Mouse (Mus musculus) liver, postnatal 0 days (tissue): ENCODE results near the gene Ccser1. TPM values are rescaled to one million over a fixed set of nuclear protein-coding genes. Genes with fewer than 3 reads are reported as not detected.

Experiments
- ATAC-seq: fragments of 200-750 bp; cut with Nextera tagmentation; 2 replicates; pipeline ENCODE4 v1.8.0; 2017; ENCODE audit warnings: mild to moderate bottlenecking, moderate library complexity
- DNase-seq: peaks from one replicate; pipeline ENCODE4 v3.0.0-alpha.2; 2016
- H3K27ac ChIP-seq: fragments of 300-500 bp; sonication (generic); 2 replicates; pipeline ENCODE4 v1.5.1; 2014; ENCODE audit warnings: antibody characterized with exemption, moderate library complexity, mild to moderate bottlenecking, low read depth
- H3K27me3 ChIP-seq: fragments of 300-500 bp; sonication (generic); 2 replicates; pipeline ENCODE4 v1.6.1; 2014; ENCODE audit warnings: low read length, control low read depth, mixed read lengths; ENCODE audit not compliant: insufficient read depth
- H3K36me3 ChIP-seq: fragments of 300-500 bp; sonication (generic); replicated peaks from 2 replicates; pipeline ENCODE4 v1.6.1; 2014; ENCODE audit warnings: mild to moderate bottlenecking, control low read depth, low read length, moderate library complexity, mixed read lengths; ENCODE audit not compliant: insufficient read depth
- H3K4me1 ChIP-seq: fragments of 300-500 bp; sonication (generic); 2 replicates; pipeline ENCODE4 v1.6.1; 2014; ENCODE audit warnings: antibody characterized with exemption, mild to moderate bottlenecking, control low read depth; ENCODE audit not compliant: insufficient read depth
- H3K4me2 ChIP-seq: fragments of 300-500 bp; sonication (generic); 2 replicates; pipeline ENCODE4 v1.6.1; 2014; ENCODE audit warnings: low read depth, mild to moderate bottlenecking, low read length, moderate library complexity, mixed read lengths
- H3K4me3 ChIP-seq: fragments of 300-500 bp; sonication (generic); 2 replicates; pipeline ENCODE4 v1.5.1; 2014; ENCODE audit warnings: low read depth, low read length
- H3K9ac ChIP-seq: fragments of 300-500 bp; sonication (generic); replicated peaks from 2 replicates; pipeline ENCODE4 v1.6.1; 2014; ENCODE audit warnings: mild to moderate bottlenecking, moderate library complexity
- H3K9me3 ChIP-seq: fragments of 300-500 bp; sonication (generic); 2 replicates; pipeline ENCODE4 v1.6.1; 2016; ENCODE audit warnings: mild to moderate bottlenecking, control low read depth, low read length, mixed read lengths
- CTCF ChIP-seq: sonication (generic); IDR thresholded peaks from 2 replicates; pipeline ENCODE4 v1.5.1; 2016; ENCODE audit warnings: antibody characterized with exemption, low read depth
- EP300 ChIP-seq: IDR thresholded peaks from 2 replicates; pipeline ENCODE4 v1.6.1; 2016; ENCODE audit warnings: antibody characterized with exemption, low read depth, mild to moderate bottlenecking
- WGBS: fragments of 180-500 bp; shearing (Covaris S2); extraction: QIAGEN DNeasy Blood & Tissue Kit; methylation state at CpG from one replicate; pipeline ENCODE4 v1.1.7; 2014; ENCODE audit not compliant: insufficient replicate concordance; 5-methylcytosine and 5-hydroxymethylcytosine counted together
- polyA plus RNA-seq: library from polyadenylated mRNA; unstranded; fragments of >200 nt; fragmentation: Nextera tagmentation; extraction: Ambion mirVana; gene quantifications from 2 replicates; pipeline ENCODE4 v1.2.1, GENCODE M21; 2015

The Ccser1 gene
- polyA plus RNA-seq, 1 experiment from 2014 or later: 0.18 TPM

- TF ChIP-seq EP300 (no peak), CTCF (no peak)
- Histone ChIP-seq H3K27ac (no peak overlapping the region), H3K4me2 (no peak overlapping the region), H3K27me3 (no peaks in the 10 kb centered on the region), H3K9me3 (peaks cover 3% of the 10 kb centered on the region; the same call in 1 of the 2 replicates), H3K4me3 (no peak overlapping the region), H3K36me3 (no peaks in the 10 kb centered on the region), H3K9ac (no peak overlapping the region), H3K4me1 (no peaks in the 10 kb centered on the region)
- DNase-seq (no peak), ATAC-seq (no peak)
- WGBS: 75% methylated on average over 8 of the region's 8 CpGs
These were observed 587.0 kb downstream of the Ccser1 start for GRCm38 (mm10) chr6:61767151-61767550.

GRCm38 (mm10) chr6:61786706-61787105, 606.6 kb downstream of the Ccser1 start:
- Histone ChIP-seq H3K27ac (no peak overlapping the region), H3K4me2 (no peak overlapping the region), H3K9ac (no peak overlapping the region), H3K27me3 (no peaks in the 10 kb centered on the region), H3K4me3 (no peak overlapping the region), H3K9me3 (no peaks in the 10 kb centered on the region), H3K4me1 (no peaks in the 10 kb centered on the region), H3K36me3 (no peaks in the 10 kb centered on the region)
- ATAC-seq (no peak), DNase-seq (no peak)
- WGBS: 69% methylated on average over 2 of the region's 2 CpGs
- TF ChIP-seq CTCF: no peak
- no peak for TF ChIP-seq EP300

- TF ChIP-seq CTCF (no peak), EP300 (no peak)
- Histone ChIP-seq H3K4me1 (no peaks in the 10 kb centered on the region), H3K36me3 (no peaks in the 10 kb centered on the region), H3K27ac (no peak overlapping the region), H3K9ac (no peak overlapping the region), H3K9me3 (no peaks in the 10 kb centered on the region), H3K4me2 (no peak overlapping the region), H3K27me3 (no peaks in the 10 kb centered on the region), H3K4me3 (no peak overlapping the region)
- WGBS: 70% methylated on average over 3 of the region's 3 CpGs
- DNase-seq: no peak
- ATAC-seq: no peak
These were observed 620.8 kb downstream of the Ccser1 start for GRCm38 (mm10) chr6:61800889-61801288.

GRCm38 (mm10) chr6:61805481-61805880, 625.4 kb downstream of the Ccser1 start:
- 80% methylated on average over 1 of the region's 1 CpGs for WGBS
- Histone ChIP-seq H3K4me1 (no peaks in the 10 kb centered on the region), H3K27ac (no peak overlapping the region), H3K36me3 (no peaks in the 10 kb centered on the region), H3K27me3 (no peaks in the 10 kb centered on the region), H3K9me3 (no peaks in the 10 kb centered on the region), H3K9ac (no peak overlapping the region), H3K4me2 (no peak overlapping the region), H3K4me3 (no peak overlapping the region)
- TF ChIP-seq EP300 (no peak), CTCF (no peak)
- ATAC-seq: no peak
- DNase-seq: no peak

GRCm38 (mm10) chr6:61817716-61818115, 637.6 kb downstream of the Ccser1 start:
- Histone ChIP-seq H3K4me1 (no peaks in the 10 kb centered on the region), H3K4me3 (no peak overlapping the region)

GRCm38 (mm10) chr6:61876302-61876701, 696.2 kb downstream of the Ccser1 start:
- no peak overlapping the region for H3K9ac ChIP-seq
- no peak for TF ChIP-seq EP300
- TF ChIP-seq CTCF: no peak
- DNase-seq (no peak), ATAC-seq (no peak)
- no peaks in the 10 kb centered on the region for H3K36me3 ChIP-seq
- no peaks in the 10 kb centered on the region for H3K4me1 ChIP-seq
- no peaks in the 10 kb centered on the region for H3K27me3 ChIP-seq
- H3K4me2 ChIP-seq: no peak overlapping the region
- WGBS: 68% methylated on average over 1 of the region's 1 CpGs
- no peaks in the 10 kb centered on the region for H3K9me3 ChIP-seq
- H3K27ac ChIP-seq: no peak overlapping the region
- no peak overlapping the region for H3K4me3 ChIP-seq

More at GRCm38 (mm10) chr6:61817716-61818115, 637.6 kb downstream of the Ccser1 start:
- H3K27me3 ChIP-seq: no peaks in the 10 kb centered on the region
- H3K9ac ChIP-seq: no peak overlapping the region
- ATAC-seq (no peak), DNase-seq (no peak)
- no peaks in the 10 kb centered on the region for H3K36me3 ChIP-seq
- no peak overlapping the region for H3K4me2 ChIP-seq
- WGBS: 53% methylated on average over 1 of the region's 1 CpGs
- H3K27ac ChIP-seq: no peak overlapping the region
- no peak for TF ChIP-seq CTCF
- TF ChIP-seq EP300: no peak
- no peaks in the 10 kb centered on the region for H3K9me3 ChIP-seq

GRCm38 (mm10) chr6:61898238-61898637, 718.1 kb downstream of the Ccser1 start:
- Histone ChIP-seq H3K4me3 (no peak overlapping the region), H3K36me3 (no peaks in the 10 kb centered on the region), H3K27me3 (no peaks in the 10 kb centered on the region), H3K9ac (no peak overlapping the region), H3K4me2 (no peak overlapping the region), H3K4me1 (no peaks in the 10 kb centered on the region), H3K27ac (no peak overlapping the region), H3K9me3 (no peaks in the 10 kb centered on the region)
- DNase-seq (no peak), ATAC-seq (no peak)
- 61% methylated on average over 4 of the region's 4 CpGs for WGBS
- TF ChIP-seq CTCF: no peak
- no peak for TF ChIP-seq EP300
